Mouse (Mus musculus): ENCODE data around the gene Galr3. TPM values are rescaled to one million over a fixed set of nuclear protein-coding genes. Genes with fewer than 3 reads are reported as not detected.
A peak's percentile ranks its signal among the peaks of the same experiment; 100 is the strongest.
"Not testable (repeated sequence)": the region's sequence is repeated elsewhere in the genome, so short reads cannot be mapped to it uniquely, and the experiment has no call there.

The Galr3 gene
- polyA plus RNA-seq, 1 experiment, result not detected

- Histone ChIP-seq H3K27ac (ENCODE audit: insufficient read depth, low read length) (no peak overlapping the region), H3K4me1 (ENCODE audit: control insufficient read depth, insufficient read depth, low read length) (no peaks in the 10 kb centered on the region), H3K4me3 (ENCODE audit: low read depth, low read length) (peak overlapping the region; percentile 67), H3K9ac (ENCODE audit: low read depth, poor library complexity, severe bottlenecking) (peak overlapping the region; percentile 97), H3K27me3 (ENCODE audit: control insufficient read depth, insufficient read depth, low read length, poor library complexity, severe bottlenecking) (no peaks in the 10 kb centered on the region), H3K9me3 (replicated peaks; ENCODE audit: control insufficient read depth, insufficient read depth, low read length, poor library complexity, severe bottlenecking) (no peaks in the 10 kb centered on the region), H3K36me3 (ENCODE audit: control insufficient read depth, insufficient read depth, low read length, poor library complexity, severe bottlenecking) (no peaks in the 10 kb centered on the region)
- TF ChIP-seq CTCF (IDR thresholded peaks at IDR 0.05; ENCODE audit: low read depth, low read length) (no peak), POLR2A (IDR thresholded peaks at IDR 0.05; ENCODE audit: insufficient read depth, low read length) (no peak), EP300 (IDR thresholded peaks at IDR 0.05; ENCODE audit: insufficient read depth, low read depth, low read length) (no peak)
Measured at GRCm38 (mm10) chr15:79027291-79028205, 14.1 kb upstream of the Galr3 start.

GRCm38 (mm10) chr15:79028237-79028738 is 13.4 kb upstream of the Galr3 start, which contains the start of gene H1f0:
H1f0 (plus strand) TSS chr15:79028450.
- 0 out of 2 replicates have a peak, but pooled peaks have one; percentile 25 for TF ChIP-seq EP300 (IDR thresholded peaks at IDR 0.05; ENCODE audit: insufficient read depth, low read depth, low read length)
- no peak for TF ChIP-seq CTCF (IDR thresholded peaks at IDR 0.05; ENCODE audit: low read depth, low read length)
- Histone ChIP-seq H3K9ac (ENCODE audit: low read depth, poor library complexity, severe bottlenecking) (peak within 1 kb of the TSS; percentile 97), H3K36me3 (ENCODE audit: control insufficient read depth, insufficient read depth, low read length, poor library complexity, severe bottlenecking) (no peaks in the 10 kb centered on the region), H3K4me3 (ENCODE audit: low read depth, low read length) (peak within 1 kb of the TSS; percentile 67), H3K27ac (ENCODE audit: insufficient read depth, low read length) (no peak within 1 kb of the TSS), H3K27me3 (ENCODE audit: control insufficient read depth, insufficient read depth, low read length, poor library complexity, severe bottlenecking) (no peaks in the 10 kb centered on the region), H3K4me1 (ENCODE audit: control insufficient read depth, insufficient read depth, low read length) (no peaks in the 10 kb centered on the region), H3K9me3 (replicated peaks; ENCODE audit: control insufficient read depth, insufficient read depth, low read length, poor library complexity, severe bottlenecking) (no peaks in the 10 kb centered on the region)

GRCm38 (mm10) chr15:79028823-79029484 is 12.7 kb upstream of the Galr3 start:
- peak overlapping the region; percentile 97 for H3K9ac ChIP-seq (ENCODE audit: low read depth, poor library complexity, severe bottlenecking)
- no peaks in the 10 kb centered on the region for H3K27me3 ChIP-seq (ENCODE audit: control insufficient read depth, insufficient read depth, low read length, poor library complexity, severe bottlenecking)
- H3K4me1 ChIP-seq (ENCODE audit: control insufficient read depth, insufficient read depth, low read length), result no peaks in the 10 kb centered on the region
- no peaks in the 10 kb centered on the region for H3K9me3 ChIP-seq (replicated peaks; ENCODE audit: control insufficient read depth, insufficient read depth, low read length, poor library complexity, severe bottlenecking)
- TF ChIP-seq CTCF (IDR thresholded peaks at IDR 0.05; ENCODE audit: low read depth, low read length) (no peak), POLR2A (IDR thresholded peaks at IDR 0.05; ENCODE audit: insufficient read depth, low read length) (no peak), EP300 (IDR thresholded peaks at IDR 0.05; ENCODE audit: insufficient read depth, low read depth, low read length) (no peak)
- no peaks in the 10 kb centered on the region for H3K36me3 ChIP-seq (ENCODE audit: control insufficient read depth, insufficient read depth, low read length, poor library complexity, severe bottlenecking)
- no peak overlapping the region for H3K27ac ChIP-seq (ENCODE audit: insufficient read depth, low read length)
- peak overlapping the region; percentile 67 for H3K4me3 ChIP-seq (ENCODE audit: low read depth, low read length)

GRCm38 (mm10) chr15:79029519-79030241 is 12.0 kb upstream of the Galr3 start:
- Histone ChIP-seq H3K36me3 (ENCODE audit: control insufficient read depth, insufficient read depth, low read length, poor library complexity, severe bottlenecking) (no peaks in the 10 kb centered on the region), H3K4me3 (ENCODE audit: low read depth, low read length) (no peak overlapping the region), H3K27me3 (ENCODE audit: control insufficient read depth, insufficient read depth, low read length, poor library complexity, severe bottlenecking) (no peaks in the 10 kb centered on the region), H3K9me3 (replicated peaks; ENCODE audit: control insufficient read depth, insufficient read depth, low read length, poor library complexity, severe bottlenecking) (no peaks in the 10 kb centered on the region), H3K9ac (ENCODE audit: low read depth, poor library complexity, severe bottlenecking) (no peak overlapping the region), H3K27ac (ENCODE audit: insufficient read depth, low read length) (no peak overlapping the region), H3K4me1 (ENCODE audit: control insufficient read depth, insufficient read depth, low read length) (no peaks in the 10 kb centered on the region)
- TF ChIP-seq EP300 (IDR thresholded peaks at IDR 0.05; ENCODE audit: insufficient read depth, low read depth, low read length), result no peak
- TF ChIP-seq CTCF (IDR thresholded peaks at IDR 0.05; ENCODE audit: low read depth, low read length), result no peak
- TF ChIP-seq POLR2A (IDR thresholded peaks at IDR 0.05; ENCODE audit: insufficient read depth, low read length), result no peak

GRCm38 (mm10) chr15:79030551-79031435 is 10.9 kb upstream of the Galr3 start:
- H3K36me3 ChIP-seq (ENCODE audit: control insufficient read depth, insufficient read depth, low read length, poor library complexity, severe bottlenecking), result no peaks in the 10 kb centered on the region
- H3K4me3 ChIP-seq (ENCODE audit: low read depth, low read length), result peak overlapping the region; percentile 63
- H3K9me3 ChIP-seq (replicated peaks; ENCODE audit: control insufficient read depth, insufficient read depth, low read length, poor library complexity, severe bottlenecking), result no peaks in the 10 kb centered on the region
- no peaks in the 10 kb centered on the region for H3K4me1 ChIP-seq (ENCODE audit: control insufficient read depth, insufficient read depth, low read length)
- peak overlapping the region; percentile 7; the same call in 1 of the 2 replicates for H3K9ac ChIP-seq (ENCODE audit: low read depth, poor library complexity, severe bottlenecking)
- no peak overlapping the region for H3K27ac ChIP-seq (ENCODE audit: insufficient read depth, low read length)
- H3K27me3 ChIP-seq (ENCODE audit: control insufficient read depth, insufficient read depth, low read length, poor library complexity, severe bottlenecking), result no peaks in the 10 kb centered on the region
- TF ChIP-seq POLR2A (IDR thresholded peaks at IDR 0.05; ENCODE audit: insufficient read depth, low read length) (no peak), CTCF (IDR thresholded peaks at IDR 0.05; ENCODE audit: low read depth, low read length) (no peak), EP300 (IDR thresholded peaks at IDR 0.05; ENCODE audit: insufficient read depth, low read depth, low read length) (peak; percentile 46; the same call in 1 of the 2 replicates)

GRCm38 (mm10) chr15:79031908-79032307 is 9.8 kb upstream of the Galr3 start:
- not testable (repeated sequence) for H3K9me3 ChIP-seq (replicated peaks; ENCODE audit: control insufficient read depth, insufficient read depth, low read length, poor library complexity, severe bottlenecking); H3K4me3 ChIP-seq (ENCODE audit: low read depth, low read length); H3K27me3 ChIP-seq (ENCODE audit: control insufficient read depth, insufficient read depth, low read length, poor library complexity, severe bottlenecking); H3K4me1 ChIP-seq (ENCODE audit: control insufficient read depth, insufficient read depth, low read length); H3K9ac ChIP-seq (ENCODE audit: low read depth, poor library complexity, severe bottlenecking); H3K36me3 ChIP-seq (ENCODE audit: control insufficient read depth, insufficient read depth, low read length, poor library complexity, severe bottlenecking); H3K27ac ChIP-seq (ENCODE audit: insufficient read depth, low read length)

Measured in ES-Bruce4 (cell line).